Mouse (Mus musculus) heart, embryonic 16.5 days (tissue): ENCODE results near the gene Gpa33. TPM values are rescaled to one million over a fixed set of nuclear protein-coding genes. Genes with fewer than 3 reads are reported as not detected.

Experiments used
- ATAC-seq: fragments of 200-750 bp; cut with Nextera tagmentation; replicated peaks from 2 replicates; pipeline ENCODE4 v1.8.0; 2017; ENCODE audit warnings: moderate number of reproducible peaks; ENCODE audit not compliant: insufficient read depth, low FRiP score; ENCODE audit errors: extremely low read depth
- H3K27ac ChIP-seq: fragments of 300-500 bp; sonication (generic); 2 replicates; pipeline ENCODE4 v1.5.1; 2014; ENCODE audit warnings: mild to moderate bottlenecking, low read length, control low read depth, moderate library complexity
- H3K27me3 ChIP-seq: fragments of 300-500 bp; sonication (generic); 2 replicates; pipeline ENCODE4 v1.6.1; 2014; ENCODE audit warnings: low read length, mixed read lengths; ENCODE audit not compliant: control insufficient read depth, insufficient read depth
- H3K36me3 ChIP-seq: fragments of 300-500 bp; sonication (generic); 2 replicates; pipeline ENCODE4 v1.6.1; 2014; ENCODE audit not compliant: control insufficient read depth, insufficient read depth
- H3K4me1 ChIP-seq: fragments of 300-500 bp; sonication (generic); 2 replicates; pipeline ENCODE4 v1.6.1; 2014; ENCODE audit warnings: low read length, mixed read lengths; ENCODE audit not compliant: control insufficient read depth, insufficient read depth
- H3K4me2 ChIP-seq: fragments of 300-500 bp; sonication (generic); 2 replicates; pipeline ENCODE4 v1.6.1; 2014; ENCODE audit warnings: low read depth, mild to moderate bottlenecking, control low read depth, low read length
- H3K4me3 ChIP-seq: fragments of 300-500 bp; sonication (generic); 2 replicates; pipeline ENCODE4 v1.5.1; 2014; ENCODE audit warnings: mild to moderate bottlenecking, control low read depth, low read length
- H3K9ac ChIP-seq: fragments of 300-500 bp; sonication (generic); 2 replicates; pipeline ENCODE4 v1.6.1; 2014; ENCODE audit warnings: low read length, control low read depth
- H3K9me3 ChIP-seq: fragments of 300-500 bp; sonication (generic); replicated peaks from 2 replicates; pipeline ENCODE4 v1.6.1; 2016; ENCODE audit warnings: low read length; ENCODE audit not compliant: control insufficient read depth
- WGBS: fragments of 180-500 bp; shearing (Covaris S2); extraction: QIAGEN DNeasy Blood & Tissue Kit; methylation state at CpG from one replicate; pipeline ENCODE4 v1.1.7; 2014; 5-methylcytosine and 5-hydroxymethylcytosine counted together
- polyA plus RNA-seq: library from polyadenylated mRNA; unstranded; fragments of >200 nt; fragmentation: Nextera tagmentation; extraction: Ambion mirVana; gene quantifications from 2 replicates; pipeline ENCODE4 v1.2.1, GENCODE M21; 2015

The Gpa33 gene
- polyA plus RNA-seq, 1 experiment from 2014 or later = 0.67 TPM

- no peaks in the 10 kb centered on the region for H3K36me3 ChIP-seq
- H3K9ac ChIP-seq = no peak overlapping the region
- no peak overlapping the region for H3K27ac ChIP-seq
- no peaks in the 10 kb centered on the region; the same call in 1 of the 2 replicates for H3K9me3 ChIP-seq
- no peak overlapping the region for H3K4me3 ChIP-seq
- no peaks in the 10 kb centered on the region for H3K4me1 ChIP-seq
- no peak overlapping the region for H3K4me2 ChIP-seq
- 81% methylated on average over 4 of the region's 4 CpGs for WGBS
- H3K27me3 ChIP-seq = no peaks in the 10 kb centered on the region
- no peak for ATAC-seq
Observed at GRCm38 (mm10) chr1:166189821-166190220, 59.8 kb downstream of the Gpa33 start.

GRCm38 (mm10) chr1:166204171-166204570, 74.1 kb downstream of the Gpa33 start:
- no peak overlapping the region for H3K4me2 ChIP-seq
- H3K36me3 ChIP-seq = no peaks in the 10 kb centered on the region
- 52% methylated on average over 5 of the region's 5 CpGs for WGBS
- H3K4me1 ChIP-seq = no peaks in the 10 kb centered on the region
- ATAC-seq = no peak
- no peak overlapping the region for H3K4me3 ChIP-seq
- no peaks in the 10 kb centered on the region for H3K27me3 ChIP-seq
- H3K9me3 ChIP-seq = no peaks in the 10 kb centered on the region
- H3K9ac ChIP-seq = no peak overlapping the region
- H3K27ac ChIP-seq = no peak overlapping the region

- ATAC-seq = no peak
- Histone ChIP-seq H3K4me2 (no peak overlapping the region), H3K27me3 (no peaks in the 10 kb centered on the region), H3K27ac (no peak overlapping the region), H3K9ac (no peak overlapping the region), H3K4me1 (no peaks in the 10 kb centered on the region), H3K4me3 (no peak overlapping the region), H3K9me3 (no peaks in the 10 kb centered on the region), H3K36me3 (no peaks in the 10 kb centered on the region)
- 57% methylated on average over 3 of the region's 3 CpGs for WGBS
Observed at GRCm38 (mm10) chr1:166205159-166205558, 75.1 kb downstream of the Gpa33 start.

GRCm38 (mm10) chr1:166209371-166209770, 79.3 kb downstream of the Gpa33 start:
- no peaks in the 10 kb centered on the region for H3K27me3 ChIP-seq
- no peak overlapping the region for H3K27ac ChIP-seq
- no peak overlapping the region for H3K4me3 ChIP-seq
- no peaks in the 10 kb centered on the region for H3K36me3 ChIP-seq
- H3K4me1 ChIP-seq = no peaks in the 10 kb centered on the region
- H3K9me3 ChIP-seq = no peaks in the 10 kb centered on the region
- no peak overlapping the region for H3K9ac ChIP-seq
- no peak for ATAC-seq
- WGBS = 55% methylated on average over 6 of the region's 6 CpGs
- no peak overlapping the region for H3K4me2 ChIP-seq

GRCm38 (mm10) chr1:166214181-166214580, 84.1 kb downstream of the Gpa33 start:
- H3K4me1 ChIP-seq = no peaks in the 10 kb centered on the region
- no peak overlapping the region for H3K4me3 ChIP-seq
- no peaks in the 10 kb centered on the region for H3K9me3 ChIP-seq
- no peak for ATAC-seq
- no peak overlapping the region for H3K4me2 ChIP-seq
- H3K9ac ChIP-seq = no peak overlapping the region
- 75% methylated on average over 4 of the region's 4 CpGs for WGBS
- no peaks in the 10 kb centered on the region for H3K36me3 ChIP-seq
- no peak overlapping the region for H3K27ac ChIP-seq
- H3K27me3 ChIP-seq = no peaks in the 10 kb centered on the region

Other genes with a start within 250 kb of the Gpa33 start
- gene Pou2f1, start 127.6 kb upstream of the Gpa33 start, polyA plus RNA-seq = 8.5 and 9.3 TPM in 2 replicates
- gene Dusp27, start 2.3 kb upstream of the Gpa33 start, polyA plus RNA-seq = 50.1 and 50.5 TPM in 2 replicates
- 0.13 TPM in 1 of 2 replicates, not detected in the other for gene Mael, start 108.5 kb downstream of the Gpa33 start, polyA plus RNA-seq
- 0.71 and 0.74 TPM in 2 replicates for gene Ildr2, start 123.9 kb downstream of the Gpa33 start, polyA plus RNA-seq
- gene Tada1, start 248.9 kb downstream of the Gpa33 start, polyA plus RNA-seq = 36.0 and 36.9 TPM in 2 replicates